Mouse (Mus musculus): ENCODE measurements at regions not wholly inside any gene's neighbourhood (a gene's known extent, or its start where the extent isn't known, plus 50 kb on each side); places are given as distances from the start of the nearest gene placed in this dataset.

DNA sequence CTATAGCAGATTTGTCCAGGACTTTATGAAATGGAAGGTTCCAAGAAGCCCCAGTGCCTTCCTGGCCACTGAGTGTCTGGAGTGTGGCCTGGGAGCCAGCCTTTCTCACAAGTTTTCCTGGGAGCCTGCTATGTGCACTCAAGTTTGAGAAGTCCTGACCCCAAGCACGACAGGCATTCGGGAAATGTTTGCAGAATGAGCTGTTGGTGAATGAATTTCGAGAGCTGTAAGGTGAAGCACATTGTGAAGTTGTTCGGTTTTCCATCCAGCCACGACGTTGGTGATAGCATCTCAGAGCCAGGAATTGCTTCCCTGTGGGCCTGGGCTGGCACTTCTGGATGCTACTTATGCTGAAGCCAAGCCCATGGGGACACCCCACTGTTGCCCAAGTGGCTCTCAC lies 88.9 kb downstream of the Vegfa start:
- Histone ChIP-seq H3K4me1 (peaks cover 32% of the 10 kb centered on the region), H3K27ac (no peak overlapping the region; the same call in 1 of the 2 replicates), H3K4me3 (no peak overlapping the region), H3K36me3 (no peaks in the 10 kb centered on the region), H3K9me3 (replicated peaks) (no peaks in the 10 kb centered on the region), H3K27me3 (ENCODE audit: low read depth, poor library complexity, severe bottlenecking) (no peaks in the 10 kb centered on the region)
- WGBS, result 81% methylated on average over 6 of the region's 6 CpGs
- no peak for DNase-seq (ENCODE audit: low spot score)

DNA sequence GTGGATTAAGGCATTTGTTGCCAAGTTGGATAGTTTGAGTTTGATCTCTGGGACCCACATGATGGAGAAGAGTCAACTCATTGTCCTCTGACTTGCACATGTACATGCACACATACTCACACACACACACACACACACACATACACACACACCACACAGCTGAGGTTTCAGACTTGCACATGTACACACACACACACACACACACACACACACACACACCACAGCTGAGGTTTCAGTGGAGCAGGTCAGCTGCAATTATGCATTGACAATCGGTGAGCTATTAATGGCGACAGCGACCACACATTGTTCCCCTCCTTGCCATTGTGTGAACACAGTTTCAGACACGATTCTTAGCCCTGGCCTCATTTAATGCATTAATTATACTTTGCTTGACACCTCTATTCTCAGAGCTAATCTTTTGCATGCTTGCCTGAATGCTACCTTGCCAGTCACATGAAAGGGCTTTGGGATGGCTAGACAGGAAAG lies 90.2 kb downstream of the Vegfa start:
- H3K36me3 ChIP-seq, result no peaks in the 10 kb centered on the region
- H3K27ac ChIP-seq, result no peak overlapping the region
- DNase-seq (ENCODE audit: low spot score), result no peak
- H3K4me3 ChIP-seq, result no peak overlapping the region
- H3K9me3 ChIP-seq (replicated peaks), result no peaks in the 10 kb centered on the region
- 88% methylated on average over 4 of the region's 4 CpGs for WGBS
- H3K27me3 ChIP-seq (ENCODE audit: low read depth, poor library complexity, severe bottlenecking), result no peaks in the 10 kb centered on the region
- peaks cover 43% of the 10 kb centered on the region for H3K4me1 ChIP-seq

GRCm38 (mm10) chr17:45940121-45940813 lies 91.9 kb downstream of the Vegfa start:
- Histone ChIP-seq H3K27me3 (ENCODE audit: low read depth, poor library complexity, severe bottlenecking) (0 out of 2 replicates have a peak, but pooled peaks cover under 1% of the 10 kb centered on the region), H3K27ac (peak overlapping the region; percentile 17; the same call in 1 of the 2 replicates), H3K9me3 (replicated peaks) (no peaks in the 10 kb centered on the region), H3K36me3 (no peaks in the 10 kb centered on the region), H3K4me3 (no peak overlapping the region), H3K4me1 (peaks cover 59% of the 10 kb centered on the region)
- DNase-seq (ENCODE audit: low spot score), result no peak
- 80% methylated on average over 16 of the region's 16 CpGs for WGBS

- H3K27ac ChIP-seq, result peak overlapping the region; percentile 32; the same call in 1 of the 2 replicates
- no peaks in the 10 kb centered on the region for H3K9me3 ChIP-seq (replicated peaks)
- no peak for DNase-seq (ENCODE audit: low spot score)
- 0 out of 2 replicates have a peak, but pooled peaks cover 4% of the 10 kb centered on the region for H3K27me3 ChIP-seq (ENCODE audit: low read depth, poor library complexity, severe bottlenecking)
- WGBS, result 41% methylated on average over 1 of the region's 1 CpGs
- no peaks in the 10 kb centered on the region for H3K36me3 ChIP-seq
- H3K4me3 ChIP-seq, result no peak overlapping the region
- peaks cover 71% of the 10 kb centered on the region for H3K4me1 ChIP-seq
These were observed 93.9 kb downstream of the Vegfa start for GRCm38 (mm10) chr17:45938284-45938683.

DNA sequence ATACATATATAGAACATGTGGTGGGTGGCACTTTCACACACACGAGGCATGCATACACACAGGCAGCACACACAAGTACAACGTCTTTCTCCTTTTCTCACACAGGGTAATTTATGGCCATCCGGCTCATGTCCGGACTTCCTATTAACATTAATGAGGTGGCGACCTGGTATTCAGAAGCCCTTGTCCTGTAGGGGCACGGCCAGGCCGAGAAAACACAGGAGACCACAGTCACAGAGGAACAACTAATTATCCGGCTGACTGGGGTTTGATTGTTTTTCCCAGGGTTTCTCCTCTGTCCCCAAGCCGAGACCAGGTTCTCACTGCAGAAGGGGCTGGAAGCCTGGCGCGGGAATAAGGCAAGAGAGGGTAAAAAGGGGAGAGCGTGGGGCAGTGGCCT lies 95.6 kb downstream of the Vegfa start:
- Histone ChIP-seq H3K4me1 (peaks cover 86% of the 10 kb centered on the region), H3K9me3 (replicated peaks) (no peaks in the 10 kb centered on the region), H3K27me3 (ENCODE audit: low read depth, poor library complexity, severe bottlenecking) (0 out of 2 replicates have a peak, but pooled peaks cover 4% of the 10 kb centered on the region), H3K27ac (peak overlapping the region; percentile 75), H3K36me3 (no peaks in the 10 kb centered on the region), H3K4me3 (no peak overlapping the region)
- WGBS, result 25% methylated on average over 12 of the region's 12 CpGs
- peak; percentile 51 for DNase-seq (ENCODE audit: low spot score)

DNA sequence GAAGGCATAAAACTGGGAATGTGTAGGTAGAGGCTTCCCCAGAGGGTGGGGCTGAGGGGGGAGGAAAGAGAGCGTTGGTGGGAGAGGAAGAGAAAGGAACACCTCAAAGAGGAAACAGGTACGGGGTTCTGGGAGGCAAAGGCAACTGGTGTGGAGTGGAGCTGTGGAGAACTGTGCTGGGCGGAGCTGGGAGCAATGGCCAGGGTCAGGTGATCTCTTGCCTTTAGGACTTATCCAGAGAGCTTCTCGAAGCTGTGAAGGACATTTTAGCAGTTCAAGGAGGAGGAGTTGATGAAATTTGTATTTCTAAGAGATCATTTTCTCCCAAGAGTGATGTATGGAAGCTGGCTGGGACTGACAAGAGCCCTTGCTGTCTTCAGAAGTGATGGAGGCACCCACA lies 96.9 kb downstream of the Vegfa start:
- Histone ChIP-seq H3K9me3 (replicated peaks) (no peaks in the 10 kb centered on the region), H3K27ac (peak overlapping the region; percentile 79), H3K36me3 (no peaks in the 10 kb centered on the region), H3K4me1 (peaks cover 95% of the 10 kb centered on the region), H3K4me3 (no peak overlapping the region), H3K27me3 (ENCODE audit: low read depth, poor library complexity, severe bottlenecking) (0 out of 2 replicates have a peak, but pooled peaks cover 4% of the 10 kb centered on the region)
- DNase-seq (ENCODE audit: low spot score), result no peak
- WGBS, result 76% methylated on average over 4 of the region's 4 CpGs

DNA sequence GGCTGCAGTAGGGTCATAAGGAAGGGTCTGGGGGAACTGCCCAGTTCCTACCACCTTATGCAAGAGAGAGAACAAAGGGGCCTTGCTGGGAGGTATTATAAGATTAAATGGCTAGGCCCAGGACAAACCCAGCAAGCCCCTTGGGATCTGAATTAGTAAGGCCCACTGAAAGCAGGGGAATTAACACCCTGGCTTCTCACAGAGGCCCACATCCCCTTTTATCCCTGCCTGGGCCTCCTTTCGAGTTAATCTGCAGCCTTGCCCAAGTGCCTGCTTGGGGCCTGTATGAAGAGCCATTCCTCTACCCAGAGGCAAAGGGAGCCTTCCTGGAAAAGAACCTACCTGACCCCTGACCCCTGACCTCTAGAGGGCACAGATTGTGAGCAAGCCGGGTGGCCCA lies 98.2 kb downstream of the Vegfa start:
- H3K36me3 ChIP-seq, result no peaks in the 10 kb centered on the region
- 0 out of 2 replicates have a peak, but pooled peaks cover 4% of the 10 kb centered on the region for H3K27me3 ChIP-seq (ENCODE audit: low read depth, poor library complexity, severe bottlenecking)
- DNase-seq (ENCODE audit: low spot score), result no peak
- WGBS, result 19% methylated on average over 2 of the region's 2 CpGs
- H3K4me3 ChIP-seq, result no peak overlapping the region
- H3K9me3 ChIP-seq (replicated peaks), result no peaks in the 10 kb centered on the region
- peaks cover 97% of the 10 kb centered on the region for H3K4me1 ChIP-seq
- H3K27ac ChIP-seq, result peak overlapping the region; percentile 79

- peaks cover 97% of the 10 kb centered on the region for H3K4me1 ChIP-seq
- 0 out of 2 replicates have a peak, but pooled peaks cover 4% of the 10 kb centered on the region for H3K27me3 ChIP-seq (ENCODE audit: low read depth, poor library complexity, severe bottlenecking)
- 44% methylated on average over 10 of the region's 10 CpGs for WGBS
- H3K36me3 ChIP-seq, result no peaks in the 10 kb centered on the region
- H3K4me3 ChIP-seq, result no peak overlapping the region
- no peak for DNase-seq (ENCODE audit: low spot score)
- H3K27ac ChIP-seq, result peak overlapping the region; percentile 79
- no peaks in the 10 kb centered on the region for H3K9me3 ChIP-seq (replicated peaks)
These were observed 99.1 kb downstream of the Vegfa start for GRCm38 (mm10) chr17:45933034-45933433.

DNA sequence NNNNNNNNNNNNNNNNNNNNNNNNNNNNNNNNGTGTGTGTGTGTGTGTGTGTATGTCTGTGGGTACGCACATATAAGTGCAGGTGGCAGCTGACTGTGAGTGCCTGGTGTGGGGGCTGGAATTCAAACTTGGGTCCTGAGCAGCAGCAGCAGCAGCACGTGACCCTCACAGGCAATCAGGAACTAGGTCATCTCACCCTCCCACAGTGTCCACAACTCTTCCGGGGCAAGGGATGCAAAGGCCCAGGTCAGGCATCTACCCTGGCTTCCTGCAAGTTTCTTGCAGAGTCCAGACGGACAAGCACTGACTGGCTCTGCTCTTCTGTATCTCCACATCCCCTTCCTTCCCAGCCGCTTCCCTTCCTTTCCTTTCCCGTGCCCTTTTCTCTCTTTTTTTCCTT lies 99.6 kb downstream of the Vegfa start:
- Histone ChIP-seq H3K9me3 (replicated peaks) (no peaks in the 10 kb centered on the region), H3K4me1 (peaks cover 92% of the 10 kb centered on the region), H3K4me3 (no peak overlapping the region), H3K27ac (peak overlapping the region; percentile 79), H3K27me3 (ENCODE audit: low read depth, poor library complexity, severe bottlenecking) (0 out of 2 replicates have a peak, but pooled peaks cover 4% of the 10 kb centered on the region), H3K36me3 (no peaks in the 10 kb centered on the region)
- no peak for DNase-seq (ENCODE audit: low spot score)
- WGBS, result 62% methylated on average over 6 of the region's 6 CpGs

DNA sequence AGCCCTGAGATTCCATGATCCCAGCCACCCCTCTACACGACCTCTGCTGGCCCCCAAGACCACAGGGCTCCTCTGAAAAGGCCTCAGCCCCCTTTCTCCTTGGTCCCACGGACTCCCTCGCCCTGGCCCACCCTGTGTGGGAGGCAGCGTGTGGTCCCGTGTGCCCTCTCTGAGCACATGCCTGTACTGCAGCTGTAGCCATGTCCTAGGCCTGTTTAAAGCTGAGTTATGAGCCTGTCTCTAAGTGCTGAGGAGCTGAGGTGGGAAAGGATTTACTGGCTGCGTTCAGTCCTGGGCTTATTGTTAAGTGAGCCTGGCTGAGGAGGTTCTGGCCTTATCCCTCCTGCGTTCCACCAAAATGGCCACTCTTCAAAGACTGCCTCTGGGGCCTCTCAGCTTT lies 102.6 kb downstream of the Vegfa start:
- Histone ChIP-seq H3K27ac (peak overlapping the region; percentile 87), H3K9me3 (replicated peaks) (no peaks in the 10 kb centered on the region), H3K36me3 (no peaks in the 10 kb centered on the region), H3K4me3 (no peak overlapping the region), H3K27me3 (ENCODE audit: low read depth, poor library complexity, severe bottlenecking) (no peaks in the 10 kb centered on the region), H3K4me1 (peaks cover 69% of the 10 kb centered on the region)
- peak; percentile 57 for DNase-seq (ENCODE audit: low spot score)
- WGBS, result 50% methylated on average over 7 of the region's 7 CpGs

GRCm38 (mm10) chr17:45928903-45929477 lies 103.2 kb downstream of the Vegfa start:
- Histone ChIP-seq H3K4me3 (no peak overlapping the region), H3K4me1 (peaks cover 63% of the 10 kb centered on the region), H3K36me3 (no peaks in the 10 kb centered on the region), H3K27me3 (ENCODE audit: low read depth, poor library complexity, severe bottlenecking) (no peaks in the 10 kb centered on the region), H3K27ac (peak overlapping the region; percentile 87), H3K9me3 (replicated peaks) (no peaks in the 10 kb centered on the region)
- DNase-seq (ENCODE audit: low spot score), result peak; percentile 43
- 59% methylated on average over 8 of the region's 8 CpGs for WGBS

DNA sequence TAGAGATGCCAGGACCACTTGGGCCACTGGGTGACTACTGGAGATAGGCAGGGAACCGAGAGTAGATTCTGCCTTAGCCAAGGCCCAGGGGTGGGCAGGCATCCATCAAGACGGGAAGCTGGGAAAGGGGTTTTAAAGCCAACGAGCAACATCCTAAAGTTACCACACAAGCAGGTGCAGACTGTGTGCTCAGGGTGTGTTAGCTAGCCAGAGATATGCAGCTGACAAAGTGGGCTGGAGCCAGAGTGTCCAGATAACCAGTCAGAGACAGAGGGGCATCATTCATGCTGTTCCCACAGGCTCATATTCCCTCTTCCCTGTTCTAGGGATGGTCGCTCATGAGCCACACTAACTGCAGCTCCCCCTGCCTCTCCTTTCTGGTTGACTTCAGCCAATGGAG lies 104.2 kb downstream of the Vegfa start:
- 83% methylated on average over 4 of the region's 4 CpGs for WGBS

DNA sequence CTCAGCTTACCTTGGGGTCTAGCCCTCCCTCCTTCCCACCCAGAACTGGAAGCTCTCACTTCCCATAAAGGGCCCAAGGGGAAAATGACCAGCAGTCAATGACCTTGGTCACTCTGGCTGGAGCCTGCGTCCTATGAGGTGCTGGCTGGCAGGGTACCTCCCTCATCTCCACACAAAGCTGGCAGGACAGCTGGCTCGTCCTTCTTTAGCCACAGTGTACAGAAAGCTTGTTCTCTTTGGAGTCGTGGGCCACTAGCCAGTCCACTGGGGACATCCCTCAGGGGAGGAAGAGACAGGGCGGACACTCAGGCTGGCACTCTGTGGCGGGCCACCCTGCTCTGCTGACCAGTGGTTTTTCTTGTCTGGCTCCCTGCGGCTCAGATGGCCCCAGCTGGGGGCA lies 106.3 kb downstream of the Vegfa start:
- 73% methylated on average over 6 of the region's 6 CpGs for WGBS
- no peaks in the 10 kb centered on the region for H3K36me3 ChIP-seq
- no peak for DNase-seq (ENCODE audit: low spot score)
- peak overlapping the region; percentile 61 for H3K27ac ChIP-seq
- H3K4me3 ChIP-seq, result no peak overlapping the region
- no peaks in the 10 kb centered on the region for H3K9me3 ChIP-seq (replicated peaks)
- peaks cover 45% of the 10 kb centered on the region for H3K4me1 ChIP-seq
- no peaks in the 10 kb centered on the region for H3K27me3 ChIP-seq (ENCODE audit: low read depth, poor library complexity, severe bottlenecking)

More for the DNA sequence above, 104.2 kb downstream of the Vegfa start:
- DNase-seq (ENCODE audit: low spot score), result no peak
- H3K9me3 ChIP-seq (replicated peaks), result no peaks in the 10 kb centered on the region
- no peaks in the 10 kb centered on the region for H3K36me3 ChIP-seq
- H3K4me1 ChIP-seq, result peaks cover 57% of the 10 kb centered on the region
- H3K27ac ChIP-seq, result 0 out of 2 replicates have a peak overlapping the region, but pooled peaks have one; percentile 1
- H3K4me3 ChIP-seq, result no peak overlapping the region
- H3K27me3 ChIP-seq (ENCODE audit: low read depth, poor library complexity, severe bottlenecking), result no peaks in the 10 kb centered on the region

Measured in limb, embryonic 10.5 days (tissue).